Mouse (Mus musculus) cerebellum, adult 18-20 months (tissue): ENCODE data around the gene Ap1m1.

ENCODE experiments used
- DNase-seq, 2 experiments: peaks; one replicate each; pipeline ENCODE4 v3.0.0; 2021

Ap1m1 gene

DNA sequence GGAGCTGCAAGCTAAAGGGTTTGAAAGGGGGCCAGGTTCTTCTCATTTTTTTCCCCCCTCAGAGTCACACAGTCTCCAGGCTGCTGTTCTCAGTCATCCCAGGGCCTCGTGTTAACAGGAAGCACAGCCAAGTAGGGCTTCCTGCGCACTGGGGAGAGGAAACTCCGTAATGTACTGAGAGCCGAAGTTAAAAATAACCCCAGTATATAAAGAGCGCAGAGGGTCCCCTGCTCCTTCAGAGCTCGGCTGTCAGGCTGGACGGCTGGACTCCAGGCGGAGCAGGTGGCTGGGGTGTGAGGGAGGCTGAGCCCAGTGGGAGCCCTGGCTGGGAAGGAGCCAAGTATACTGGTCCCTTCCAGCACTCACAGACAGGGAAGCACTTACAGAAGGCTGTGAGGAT, 55.9 kb downstream of the Ap1m1 start:
- peak; percentile 85 to 87 for DNase-seq

DNA sequence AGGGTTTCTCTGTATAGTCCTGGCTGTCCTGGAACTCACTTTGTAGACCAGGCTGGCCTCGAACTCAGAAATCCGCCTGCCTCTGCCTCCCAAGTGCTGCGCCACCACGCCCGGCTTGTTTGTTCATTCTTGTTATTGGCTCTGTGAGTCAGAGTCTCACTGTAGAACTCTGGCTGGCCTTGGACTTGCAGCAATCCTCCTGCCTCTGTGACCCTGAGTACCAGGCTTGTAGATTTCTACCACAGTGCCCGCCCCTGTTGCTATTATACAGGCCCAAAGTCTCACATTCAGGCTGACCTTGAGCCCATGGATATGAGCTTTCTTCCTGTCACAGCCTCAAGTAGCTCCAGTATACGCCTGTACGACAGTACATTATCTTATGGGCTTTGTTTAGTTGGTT, 56.7 kb downstream of the Ap1m1 start:
- DNase-seq: no peak

DNA sequence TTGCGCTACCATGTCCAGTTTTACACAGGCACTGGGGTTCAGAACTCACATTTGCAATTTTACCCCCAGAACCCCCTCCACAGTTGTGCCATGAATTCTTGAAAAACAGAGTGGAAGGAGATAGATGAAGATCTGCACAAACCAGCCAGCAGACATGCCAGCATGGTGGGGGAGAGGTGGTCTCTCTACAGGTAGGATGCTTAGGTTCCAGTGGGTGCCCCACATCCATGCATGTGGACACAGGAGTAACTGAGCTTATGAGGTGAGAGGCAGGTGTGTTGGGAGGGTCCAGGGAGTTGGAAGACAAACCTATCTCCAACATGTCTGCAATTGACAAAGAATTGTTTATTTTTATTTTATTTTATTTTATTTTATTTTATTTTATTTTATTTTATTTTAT, 59.1 kb downstream of the Ap1m1 start:
- DNase-seq: no peak

DNA sequence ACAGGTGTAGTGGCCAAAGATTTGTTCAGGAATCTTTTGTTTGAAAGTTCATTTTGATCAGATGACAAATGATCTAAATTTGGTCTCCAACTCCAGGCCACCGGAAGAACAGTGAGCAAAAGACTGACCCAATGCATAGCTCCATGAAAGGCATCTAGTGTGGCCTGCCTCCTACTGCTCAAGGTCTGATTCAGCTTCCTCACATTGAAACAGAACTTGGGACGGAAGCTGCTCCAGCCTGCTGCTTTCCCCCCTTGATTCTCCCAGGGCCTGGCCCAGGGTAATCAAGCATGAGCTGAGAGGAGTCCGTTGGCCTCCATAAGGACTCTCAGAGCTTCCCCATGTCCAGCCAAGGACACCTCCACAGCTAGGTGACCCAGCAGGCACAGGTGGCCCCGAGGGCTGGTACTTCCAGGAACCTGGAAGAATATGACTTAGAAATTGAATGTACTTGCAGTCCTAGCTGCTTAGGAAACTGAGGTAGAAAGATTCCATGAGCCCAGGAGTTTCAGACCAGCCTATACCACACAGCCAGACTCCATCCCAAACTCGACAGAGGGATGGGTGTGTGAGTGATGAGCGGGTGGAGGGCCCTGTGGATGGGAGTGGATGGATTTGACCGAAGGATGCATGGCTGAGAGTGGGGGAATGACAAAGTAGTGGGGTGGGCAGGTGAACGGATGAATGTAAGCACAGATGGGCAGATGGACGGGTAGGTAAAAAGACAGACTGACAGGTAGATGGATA, 61.0 kb downstream of the Ap1m1 start:
- DNase-seq: no peak

DNA sequence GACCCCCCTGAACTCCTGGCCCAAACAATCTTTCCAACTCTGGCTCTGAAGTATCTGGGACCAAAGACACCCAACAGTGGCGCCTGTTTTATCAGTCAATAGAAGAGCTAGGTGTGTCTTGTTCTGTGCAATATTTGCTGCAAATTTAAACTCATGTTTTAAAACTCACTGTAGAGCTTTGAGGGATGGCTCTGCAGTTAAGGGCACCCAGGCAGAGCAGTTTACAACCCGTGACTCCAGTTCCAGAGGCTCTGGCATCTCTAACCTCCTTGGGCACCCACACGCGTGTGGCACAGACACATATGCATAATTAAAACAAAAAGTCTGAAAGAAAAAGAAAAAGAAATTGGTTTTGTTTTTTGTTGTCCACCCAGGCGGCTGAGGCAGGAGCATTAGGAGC, 61.7 kb downstream of the Ap1m1 start:
- no peak for DNase-seq

DNA sequence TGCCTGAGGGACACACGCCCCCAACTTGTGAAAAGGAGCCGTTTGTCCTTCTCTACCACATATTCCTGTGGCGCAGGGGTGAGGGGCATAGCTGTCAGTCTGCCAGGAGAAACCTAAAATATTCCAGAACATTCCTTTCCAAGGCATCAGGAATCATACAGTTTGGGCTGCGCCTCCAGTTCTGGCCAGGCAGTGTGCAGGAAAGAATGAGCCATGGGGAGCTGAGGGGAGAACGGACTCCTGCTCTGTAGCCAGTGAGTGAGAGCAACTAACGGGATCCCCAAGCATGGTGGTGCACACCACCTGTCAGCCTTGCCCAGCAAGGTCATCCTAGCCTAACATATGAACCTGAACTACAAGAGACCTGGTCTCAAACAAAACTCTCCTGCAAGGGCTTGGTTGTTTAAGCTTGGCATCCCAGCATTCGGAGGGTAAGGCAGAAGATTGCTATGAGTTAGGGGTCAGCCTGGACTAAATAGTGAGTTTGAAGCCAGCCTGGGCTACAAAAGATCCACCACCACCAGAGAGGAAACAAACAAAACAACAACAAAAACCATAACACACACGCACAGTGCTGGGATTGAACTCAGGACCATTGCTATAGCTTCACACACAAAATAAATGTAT, 63.3 kb downstream of the Ap1m1 start:
- DNase-seq: no peak

DNA sequence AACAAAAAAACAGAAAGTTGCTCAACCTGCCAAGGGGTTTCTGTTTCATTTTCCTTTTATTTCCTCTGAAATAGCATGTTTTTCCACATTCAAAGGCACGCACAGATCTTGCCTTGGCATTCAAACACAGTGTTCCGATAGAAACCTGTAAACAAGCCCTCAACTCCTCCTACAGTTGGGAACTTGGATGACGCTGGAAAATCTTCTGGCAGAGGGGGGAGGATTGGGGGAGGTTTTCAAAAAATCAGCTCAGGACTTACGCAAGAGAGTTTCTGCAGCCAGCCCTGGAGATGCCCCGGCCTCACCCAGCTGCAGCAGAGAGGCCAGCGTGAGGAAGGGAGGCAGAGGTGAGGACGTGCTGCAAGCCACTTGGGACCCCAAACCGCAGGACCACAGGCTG, 63.8 kb downstream of the Ap1m1 start:
- no peak for DNase-seq

DNA sequence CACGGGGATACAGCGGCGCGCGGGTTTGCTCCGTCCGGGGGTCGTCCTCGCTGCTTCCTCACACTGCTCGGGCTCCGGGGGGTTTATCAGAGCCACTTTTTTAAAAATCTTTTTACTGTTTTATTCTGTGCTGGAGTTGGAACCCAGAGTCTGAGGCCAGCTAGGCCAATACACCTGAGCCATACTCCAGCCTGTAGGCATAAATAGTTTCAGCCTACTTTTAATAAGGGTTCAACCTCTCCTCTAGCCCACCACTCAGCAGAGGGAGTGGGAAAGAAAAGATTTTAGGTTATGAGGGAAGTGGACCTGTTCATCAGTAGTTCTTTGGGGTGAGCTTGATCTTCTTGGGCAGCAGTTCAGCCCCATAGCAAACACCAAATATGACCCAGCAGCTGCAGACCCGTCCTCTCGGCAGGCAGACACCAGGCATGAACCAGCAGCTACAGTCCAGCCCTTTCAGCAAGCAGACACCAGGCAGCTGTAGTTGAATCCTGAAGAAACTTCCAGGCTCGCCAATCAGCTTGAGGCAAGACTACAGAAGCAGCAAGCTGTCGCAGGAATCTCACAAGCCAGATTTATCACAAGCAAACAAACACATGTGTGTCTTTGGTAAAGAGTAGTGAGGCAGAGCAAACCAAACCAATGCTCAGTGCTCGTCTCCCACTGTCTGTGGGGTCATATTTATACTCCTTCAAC, 65.5 kb downstream of the Ap1m1 start, which contains the start of gene Gm10282:
Gene Gm10282, minus strand, starts transcription at position 51 of the 696 bp plus-strand sequence.
- DNase-seq: no peak

DNA sequence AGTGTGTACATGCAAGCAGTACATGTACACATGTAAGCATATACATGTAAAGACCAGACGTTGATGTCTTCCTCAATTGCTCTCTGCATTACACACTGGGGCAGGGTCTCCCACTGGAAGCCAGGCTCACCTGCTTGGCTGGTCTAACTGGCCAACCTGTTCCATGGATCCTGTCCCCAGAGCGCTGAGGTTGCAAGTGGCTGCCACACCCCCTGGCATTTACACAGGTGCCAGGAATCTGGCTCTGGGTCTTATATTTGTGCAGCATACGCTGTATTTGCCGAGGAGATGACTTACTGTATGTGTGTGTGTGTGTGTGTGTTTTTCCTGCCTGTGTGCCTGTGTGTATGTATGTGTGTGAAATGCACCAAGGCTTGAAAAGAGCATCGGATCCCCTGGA, 67.1 kb downstream of the Ap1m1 start:
- DNase-seq: no peak
